Mouse (Mus musculus): Measurements from ENCODE around the gene Asic1.

DNA sequence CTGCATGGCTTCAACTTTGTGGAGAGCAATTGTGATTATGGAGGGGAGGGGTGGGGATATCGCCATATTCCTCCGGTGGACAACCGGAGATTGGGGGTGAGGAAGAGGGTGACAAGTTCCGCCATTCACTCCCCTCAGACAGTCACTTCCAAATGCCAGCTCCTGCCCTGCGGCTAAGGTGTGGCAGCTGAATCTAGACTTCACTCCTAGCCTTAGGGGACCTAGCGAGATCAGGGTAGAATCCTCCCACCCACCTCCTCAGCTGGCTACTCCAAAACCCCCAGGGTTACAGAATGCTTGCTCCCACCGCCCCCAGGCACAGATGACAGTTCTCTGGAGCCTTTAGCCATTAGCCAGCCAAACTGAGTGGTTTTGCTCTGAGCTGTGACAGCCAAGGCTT, 8.8 kb downstream of the Asic1 start:
- TF ChIP-seq POLR2A (IDR thresholded peaks at IDR 0.05; ENCODE audit: extremely low read depth, insufficient read depth, low read length) (no peak), CTCF (IDR thresholded peaks at IDR 0.05; ENCODE audit: low read depth, low read length) (no peak)

Data from liver, adult 2 months (tissue).